Mouse (Mus musculus) lung, embryonic 15.5 days (tissue): ENCODE data around the gene Speg. TPM values are rescaled to one million over a fixed set of nuclear protein-coding genes. Genes with fewer than 3 reads are reported as not detected.
A peak's percentile ranks its signal among the peaks of the same experiment; 100 is the strongest.

Source experiments
- ATAC-seq: fragments of 200-750 bp; cut with Nextera tagmentation; 2 replicates; pipeline ENCODE4 v1.8.0; 2017; ENCODE audit warnings: moderate number of reproducible peaks, borderline replicate concordance; ENCODE audit not compliant: low FRiP score, low TSS enrichment; ENCODE audit errors: extremely low read depth
- H3K27ac ChIP-seq: fragments of 300-500 bp; sonication (generic); 2 replicates; pipeline ENCODE4 v1.5.1; 2015; ENCODE audit warnings: moderate library complexity, mild to moderate bottlenecking, inconsistent platforms
- H3K27me3 ChIP-seq: fragments of 300-500 bp; sonication (generic); 2 replicates; pipeline ENCODE4 v1.6.1; 2015; ENCODE audit warnings: inconsistent platforms
- H3K36me3 ChIP-seq: fragments of 300-500 bp; sonication (generic); 2 replicates; pipeline ENCODE4 v1.6.1; 2015; ENCODE audit warnings: inconsistent platforms
- H3K4me1 ChIP-seq: fragments of 300-500 bp; sonication (generic); 2 replicates; pipeline ENCODE4 v1.6.1; 2015; ENCODE audit warnings: inconsistent platforms
- H3K4me2 ChIP-seq: fragments of 300-500 bp; sonication (generic); 2 replicates; pipeline ENCODE4 v1.6.1; 2015; ENCODE audit warnings: inconsistent platforms, mild to moderate bottlenecking, moderate library complexity
- H3K4me3 ChIP-seq: fragments of 300-500 bp; sonication (generic); 2 replicates; pipeline ENCODE4 v1.5.1; 2015; ENCODE audit warnings: mild to moderate bottlenecking, inconsistent platforms
- H3K9ac ChIP-seq: fragments of 300-500 bp; sonication (generic); 2 replicates; pipeline ENCODE4 v1.6.1; 2015; ENCODE audit warnings: inconsistent platforms
- H3K9me3 ChIP-seq: fragments of 300-500 bp; sonication (generic); 2 replicates; pipeline ENCODE4 v1.6.1; 2016; ENCODE audit warnings: inconsistent platforms
- WGBS: fragments of 180-500 bp; shearing (Covaris S2); methylation state at CpG from one replicate; pipeline ENCODE4 v1.1.7; 2015; 5-methylcytosine and 5-hydroxymethylcytosine counted together
- polyA plus RNA-seq: library from polyadenylated mRNA; unstranded; fragments of >200 nt; fragmentation: Nextera tagmentation; extraction: Ambion mirVana; gene quantifications from 2 replicates; pipeline ENCODE4 v1.2.1, GENCODE M21; 2015

Gene Speg
- polyA plus RNA-seq, 1 experiment from 2014 or later, result 42.8 TPM

GRCm38 (mm10) chr1:75345036-75345935, 29.8 kb upstream of the Speg start:
- H3K9ac ChIP-seq, result no peak overlapping the region
- peaks cover 30% of the 10 kb centered on the region for H3K4me1 ChIP-seq
- no peak overlapping the region for H3K4me3 ChIP-seq
- 0 out of 2 replicates have a peak, but pooled peaks cover 4% of the 10 kb centered on the region for H3K27me3 ChIP-seq
- H3K36me3 ChIP-seq, result no peaks in the 10 kb centered on the region
- peak overlapping the region; percentile 78 for H3K27ac ChIP-seq
- no peaks in the 10 kb centered on the region for H3K9me3 ChIP-seq
- ATAC-seq, result no peak
- H3K4me2 ChIP-seq, result peak overlapping the region; percentile 16; the same call in 1 of the 2 replicates
- WGBS, result 36% methylated on average over 20 of the region's 20 CpGs

GRCm38 (mm10) chr1:75347279-75347678, 27.8 kb upstream of the Speg start:
- Histone ChIP-seq H3K27ac (peak overlapping the region; percentile 5; the same call in 1 of the 2 replicates), H3K4me2 (no peak overlapping the region), H3K4me1 (peaks cover 30% of the 10 kb centered on the region), H3K4me3 (no peak overlapping the region), H3K27me3 (no peaks in the 10 kb centered on the region), H3K36me3 (no peaks in the 10 kb centered on the region), H3K9ac (no peak overlapping the region), H3K9me3 (no peaks in the 10 kb centered on the region)
- whole genome bisulfite sequencing, result 50% methylated on average over 5 of the region's 5 CpGs
- no peak for ATAC-seq

GRCm38 (mm10) chr1:75349275-75349674, 25.8 kb upstream of the Speg start:
- Histone ChIP-seq H3K4me1 (peaks cover 19% of the 10 kb centered on the region), H3K27me3 (no peaks in the 10 kb centered on the region), H3K9me3 (no peaks in the 10 kb centered on the region), H3K27ac (no peak overlapping the region), H3K36me3 (no peaks in the 10 kb centered on the region), H3K4me2 (no peak overlapping the region), H3K4me3 (no peak overlapping the region), H3K9ac (no peak overlapping the region)
- WGBS, result 34% methylated on average over 5 of the region's 5 CpGs
- ATAC-seq, result peak; percentile 6; the same call in 1 of the 2 replicates

- Histone ChIP-seq H3K9ac (no peak overlapping the region), H3K4me3 (no peak overlapping the region), H3K4me1 (peaks cover 22% of the 10 kb centered on the region), H3K36me3 (no peaks in the 10 kb centered on the region), H3K27me3 (peaks cover 31% of the 10 kb centered on the region), H3K9me3 (no peaks in the 10 kb centered on the region), H3K4me2 (no peak overlapping the region), H3K27ac (peak overlapping the region; percentile 12; the same call in 1 of the 2 replicates)
- ATAC-seq, result no peak
- WGBS, result 58% methylated on average over 7 of the region's 7 CpGs
These were observed 17.8 kb upstream of the Speg start for GRCm38 (mm10) chr1:75357261-75357660.

- no peak overlapping the region for H3K27ac ChIP-seq
- H3K4me2 ChIP-seq, result no peak overlapping the region
- H3K4me3 ChIP-seq, result no peak overlapping the region
- H3K36me3 ChIP-seq, result no peaks in the 10 kb centered on the region
- H3K9ac ChIP-seq, result no peak overlapping the region
- peaks cover 22% of the 10 kb centered on the region for H3K4me1 ChIP-seq
- peaks cover 38% of the 10 kb centered on the region for H3K27me3 ChIP-seq
- no peaks in the 10 kb centered on the region for H3K9me3 ChIP-seq
- 64% methylated on average over 4 of the region's 4 CpGs for WGBS
- no peak for ATAC-seq
These were observed 17.1 kb upstream of the Speg start for GRCm38 (mm10) chr1:75358009-75358408.

- Histone ChIP-seq H3K27ac (peak overlapping the region; percentile 47; the same call in 1 of the 2 replicates), H3K9ac (no peak overlapping the region), H3K27me3 (peaks cover 39% of the 10 kb centered on the region), H3K4me1 (peaks cover 22% of the 10 kb centered on the region), H3K4me2 (no peak overlapping the region), H3K4me3 (no peak overlapping the region), H3K36me3 (no peaks in the 10 kb centered on the region), H3K9me3 (no peaks in the 10 kb centered on the region)
- 0 out of 2 replicates have a peak, but pooled peaks have one; percentile 8 for ATAC-seq
- WGBS, result 44% methylated on average over 13 of the region's 13 CpGs
These were observed 15.8 kb upstream of the Speg start for GRCm38 (mm10) chr1:75359346-75359745.

GRCm38 (mm10) chr1:75360112-75361031, 14.7 kb upstream of the Speg start, which contains the start of gene Des:
Gene Des, plus strand, starts transcription at chr1:75360329.
- H3K4me3 ChIP-seq, result peak within 1 kb of the TSS; percentile 43
- 1% methylated on average over 78 of the region's 80 CpGs for whole genome bisulfite sequencing
- H3K4me1 ChIP-seq, result peaks cover 22% of the 10 kb centered on the region
- H3K9ac ChIP-seq, result peak within 1 kb of the TSS; percentile 36
- peak; percentile 80; the same call in 1 of the 2 replicates for ATAC-seq
- peak within 1 kb of the TSS; percentile 83 for H3K4me2 ChIP-seq
- peaks cover 39% of the 10 kb centered on the region for H3K27me3 ChIP-seq
- peak within 1 kb of the TSS; percentile 47 for H3K27ac ChIP-seq
- no peaks in the 10 kb centered on the region for H3K9me3 ChIP-seq
- no peaks in the 10 kb centered on the region for H3K36me3 ChIP-seq

- Histone ChIP-seq H3K9ac (no peak overlapping the region), H3K27ac (no peak overlapping the region), H3K36me3 (no peaks in the 10 kb centered on the region), H3K4me1 (peaks cover 22% of the 10 kb centered on the region), H3K9me3 (no peaks in the 10 kb centered on the region), H3K27me3 (peaks cover 39% of the 10 kb centered on the region), H3K4me2 (peak overlapping the region; percentile 83), H3K4me3 (peak overlapping the region; percentile 43)
- WGBS, result 35% methylated on average over 4 of the region's 4 CpGs
- no peak; the same call in 1 of the 2 replicates for ATAC-seq
These were observed 14.0 kb upstream of the Speg start for GRCm38 (mm10) chr1:75361123-75361522.

- WGBS, result 33% methylated on average over 4 of the region's 4 CpGs
- no peak for ATAC-seq
- Histone ChIP-seq H3K9ac (no peak overlapping the region), H3K4me2 (no peak overlapping the region), H3K36me3 (no peaks in the 10 kb centered on the region), H3K9me3 (no peaks in the 10 kb centered on the region), H3K4me3 (no peak overlapping the region), H3K4me1 (peaks cover 22% of the 10 kb centered on the region), H3K27ac (no peak overlapping the region), H3K27me3 (peaks cover 39% of the 10 kb centered on the region)
These were observed 13.3 kb upstream of the Speg start for GRCm38 (mm10) chr1:75361750-75362149.

- no peak for ATAC-seq
- Histone ChIP-seq H3K27ac (no peak overlapping the region), H3K4me3 (no peak overlapping the region), H3K9ac (no peak overlapping the region), H3K4me2 (no peak overlapping the region), H3K36me3 (no peaks in the 10 kb centered on the region), H3K27me3 (peaks cover 46% of the 10 kb centered on the region), H3K9me3 (no peaks in the 10 kb centered on the region), H3K4me1 (peaks cover 17% of the 10 kb centered on the region; the same call in 1 of the 2 replicates)
- WGBS, result 89% methylated on average over 3 of the region's 3 CpGs
These were observed 11.2 kb upstream of the Speg start for GRCm38 (mm10) chr1:75363868-75364267.

GRCm38 (mm10) chr1:75365510-75366137, 9.5 kb upstream of the Speg start:
- no peak for ATAC-seq
- Histone ChIP-seq H3K27ac (no peak overlapping the region), H3K4me2 (no peak overlapping the region), H3K4me3 (no peak overlapping the region), H3K4me1 (peaks cover 11% of the 10 kb centered on the region), H3K9me3 (no peaks in the 10 kb centered on the region), H3K27me3 (peaks cover 35% of the 10 kb centered on the region), H3K9ac (no peak overlapping the region), H3K36me3 (no peaks in the 10 kb centered on the region)
- 51% methylated on average over 14 of the region's 14 CpGs for WGBS
